Mouse (Mus musculus): ENCODE data around the gene Gm5891. TPM values are rescaled to one million over a fixed set of nuclear protein-coding genes. Genes with fewer than 3 reads are reported as not detected.
"Not testable (repeated sequence)": the region's sequence is repeated elsewhere in the genome, so short reads cannot be mapped to it uniquely, and the experiment has no call there.

Gm5891 gene
- not detected for total RNA-seq (2021)
- long read RNA-seq, result 0 reads

- DNase-seq (ENCODE audit: low spot score in 2 of 2), result not testable (repeated sequence)
Observed at GRCm38 (mm10) chr7:21921191-21921590, at the start of gene Gm5891. TSS of gene Gm5891 (minus strand) at chr7:21921291.

Other genes starting within 250 kb of the Gm5891 start
- not detected for gene Gm4175, start 159.8 kb downstream of the Gm5891 start, total RNA-seq (2021)
- gene Gm4177, start 124.6 kb downstream of the Gm5891 start, total RNA-seq (2021), result not detected
- gene Vmn1r135, start 88.9 kb downstream of the Gm5891 start, total RNA-seq (2021), result not detected
- not detected for gene Gm5725, start 77.0 kb downstream of the Gm5891 start, total RNA-seq (2021)
- not detected for gene Vmn1r137, start 73.3 kb upstream of the Gm5891 start, total RNA-seq (2021)
- not detected for gene Vmn1r138, start 107.6 kb upstream of the Gm5891 start, total RNA-seq (2021)
- gene Gm6176, start 135.0 kb upstream of the Gm5891 start, total RNA-seq (2021), result not detected
- not detected for gene Vmn1r139, start 147.8 kb upstream of the Gm5891 start, total RNA-seq (2021)
- not detected for gene Gm16451, start 197.0 kb upstream of the Gm5891 start, total RNA-seq (2021)
- gene Gm10666, start 213.4 kb upstream of the Gm5891 start, total RNA-seq (2021), result not detected
- gene Vmn1r142, start 242.7 kb upstream of the Gm5891 start, total RNA-seq (2021), result not detected

Measured in layer of hippocampus, adult 18-20 months (tissue).